Mouse (Mus musculus) kidney, postnatal 0 days (tissue): ENCODE measurements around the gene Ubash3b. TPM values are rescaled to one million over a fixed set of nuclear protein-coding genes. Genes with fewer than 3 reads are reported as not detected.

Experiments
- ATAC-seq: fragments of 200-750 bp; cut with Nextera tagmentation; replicated peaks from 2 replicates; pipeline ENCODE4 v1.8.0; 2017; ENCODE audit warnings: low read depth, moderate number of reproducible peaks, moderate TSS enrichment, moderate library complexity; ENCODE audit not compliant: low FRiP score
- DNase-seq: peaks from one replicate; pipeline ENCODE4 v3.0.0-alpha.2; 2016; ENCODE audit warnings: low spot score
- H3K27ac ChIP-seq: fragments of 300-500 bp; sonication (generic); 2 replicates; pipeline ENCODE4 v1.5.1; 2014; ENCODE audit warnings: mild to moderate bottlenecking
- H3K27me3 ChIP-seq: fragments of 300-500 bp; sonication (generic); 2 replicates; pipeline ENCODE4 v1.6.1; 2014; ENCODE audit warnings: low read length, mixed read lengths; ENCODE audit not compliant: insufficient read depth
- H3K36me3 ChIP-seq: fragments of 300-500 bp; sonication (generic); 2 replicates; pipeline ENCODE4 v1.6.1; 2014; ENCODE audit warnings: low read length, mixed read lengths; ENCODE audit not compliant: insufficient read depth
- H3K4me1 ChIP-seq: fragments of 300-500 bp; sonication (generic); replicated peaks from 2 replicates; pipeline ENCODE4 v1.6.1; 2014; ENCODE audit warnings: antibody characterized with exemption, low read length, mixed read lengths; ENCODE audit not compliant: insufficient read depth
- H3K4me2 ChIP-seq: fragments of 300-500 bp; sonication (generic); 2 replicates; pipeline ENCODE4 v1.6.1; 2014; ENCODE audit warnings: mild to moderate bottlenecking, low read length, moderate library complexity, mixed read lengths
- H3K4me3 ChIP-seq: fragments of 300-500 bp; sonication (generic); replicated peaks from 2 replicates; pipeline ENCODE4 v1.5.1; 2014; ENCODE audit warnings: low read depth, low read length
- H3K9ac ChIP-seq: fragments of 300-500 bp; sonication (generic); 2 replicates; pipeline ENCODE4 v1.6.1; 2014; ENCODE audit warnings: low read depth, low read length
- H3K9me3 ChIP-seq: fragments of 300-500 bp; sonication (generic); replicated peaks from 2 replicates; pipeline ENCODE4 v1.6.1; 2016; ENCODE audit warnings: low read length, inconsistent platforms, mixed read lengths
- CTCF ChIP-seq: IDR thresholded peaks from 2 replicates; pipeline ENCODE4 v1.5.1; 2016; ENCODE audit warnings: antibody characterized with exemption, low read depth, mild to moderate bottlenecking, moderate library complexity
- WGBS: fragments of 180-500 bp; shearing (Covaris S2); extraction: QIAGEN DNeasy Blood & Tissue Kit; methylation state at CpG from one replicate; pipeline ENCODE4 v1.1.7; 2014; 5-methylcytosine and 5-hydroxymethylcytosine counted together
- polyA plus RNA-seq: library from polyadenylated mRNA; unstranded; fragments of >200 nt; fragmentation: Nextera tagmentation; extraction: Ambion mirVana; gene quantifications from 2 replicates; pipeline ENCODE4 v1.2.1, GENCODE M21; 2015

Ubash3b gene
- polyA plus RNA-seq, 1 experiment from 2014 or later, result 7.5 TPM

DNA sequence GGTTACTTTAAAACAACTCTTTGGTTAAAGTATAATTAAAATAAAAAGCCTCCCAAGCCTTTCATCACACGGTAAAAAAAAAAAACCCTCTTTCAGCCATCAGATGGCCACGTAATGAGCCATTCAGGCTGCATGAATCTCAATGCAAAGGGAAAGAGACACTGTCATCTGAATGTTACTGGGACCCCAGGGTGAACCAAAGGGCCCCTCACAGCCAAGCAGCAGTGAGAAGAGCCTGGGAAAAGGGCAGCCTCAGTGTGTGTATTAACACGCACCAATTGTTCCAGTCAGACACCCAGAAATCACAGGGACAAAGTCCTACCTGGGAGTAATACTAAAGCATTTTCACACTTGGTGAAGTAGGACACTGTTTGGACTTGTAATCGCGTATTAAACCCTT is 149.0 kb downstream of the Ubash3b start:
- TF ChIP-seq CTCF, result no peak
- H3K4me3 ChIP-seq, result no peak overlapping the region
- 74% methylated on average over 5 of the region's 5 CpGs for WGBS
- no peak overlapping the region for H3K4me2 ChIP-seq
- DNase-seq (no peak), ATAC-seq (no peak)
- H3K27me3 ChIP-seq, result no peaks in the 10 kb centered on the region
- H3K36me3 ChIP-seq, result no peaks in the 10 kb centered on the region
- no peaks in the 10 kb centered on the region for H3K9me3 ChIP-seq
- H3K4me1 ChIP-seq, result no peaks in the 10 kb centered on the region
- H3K9ac ChIP-seq, result no peak overlapping the region
- no peak overlapping the region for H3K27ac ChIP-seq

DNA sequence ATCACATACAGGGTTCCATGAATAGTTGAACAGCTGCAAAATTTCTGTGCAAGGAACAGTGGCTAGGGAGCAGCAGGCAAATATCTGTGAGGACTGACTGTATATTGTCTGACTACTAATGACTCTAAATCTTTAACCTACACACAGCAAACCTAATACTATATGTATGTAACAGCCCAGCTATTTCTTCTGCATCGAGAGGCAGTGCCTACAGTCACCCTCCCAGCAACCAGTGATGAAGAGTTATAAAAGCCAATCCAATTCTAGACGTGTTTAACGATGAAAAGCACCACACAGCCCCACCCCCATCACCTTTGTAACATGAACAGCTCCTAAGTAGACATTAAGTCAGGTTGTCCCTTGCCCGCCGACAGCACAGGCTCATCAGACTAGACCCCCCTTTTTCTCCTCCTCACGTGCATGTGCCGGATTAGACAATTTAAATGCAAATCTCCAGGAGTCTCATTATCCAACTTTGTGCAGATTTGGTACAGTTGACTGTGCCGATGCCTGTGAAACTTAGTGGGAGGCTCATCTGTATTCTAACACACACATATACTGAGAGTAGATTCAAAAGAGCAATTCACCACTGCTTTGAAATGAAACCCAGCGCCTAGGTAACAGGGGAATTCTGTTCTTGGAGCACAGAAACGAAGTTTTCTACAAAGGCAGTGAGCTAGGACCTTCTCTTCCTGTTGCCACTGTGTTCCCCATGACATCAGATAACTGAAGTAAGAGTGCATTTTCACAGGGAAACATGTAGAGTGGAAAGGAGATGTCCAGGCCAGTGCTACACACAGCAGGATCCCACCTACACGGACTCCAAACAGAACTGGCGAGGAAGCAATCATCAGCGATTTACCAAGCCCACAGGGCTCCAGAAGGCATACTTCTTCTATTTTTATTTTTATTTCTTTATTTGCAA is 149.7 kb downstream of the Ubash3b start:
- DNase-seq (no peak), ATAC-seq (no peak)
- Histone ChIP-seq H3K27me3 (no peaks in the 10 kb centered on the region), H3K4me2 (no peak overlapping the region), H3K9ac (no peak overlapping the region), H3K9me3 (no peaks in the 10 kb centered on the region), H3K36me3 (no peaks in the 10 kb centered on the region), H3K4me1 (no peaks in the 10 kb centered on the region), H3K4me3 (no peak overlapping the region), H3K27ac (no peak overlapping the region)
- TF ChIP-seq CTCF, result no peak
- WGBS, result 63% methylated on average over 13 of the region's 13 CpGs

DNA sequence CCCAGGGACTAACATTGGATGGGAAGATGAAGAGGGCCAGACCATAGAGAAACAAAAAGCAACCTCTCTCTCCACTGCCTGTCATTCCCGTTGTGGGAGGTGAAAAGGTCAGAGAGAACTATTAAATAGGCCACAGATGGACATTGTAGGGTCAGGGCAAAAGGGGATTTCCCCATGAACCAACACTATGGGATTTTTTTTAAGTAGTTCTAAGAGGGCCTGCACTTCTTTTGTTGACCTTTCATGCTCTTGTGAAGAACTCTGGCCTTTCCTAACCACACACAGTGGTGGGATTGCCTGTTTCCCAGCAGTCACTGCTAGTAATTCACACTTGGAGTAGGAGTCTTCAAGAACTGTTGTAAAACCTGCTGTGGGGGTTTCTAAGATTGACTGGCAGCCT is 153.7 kb downstream of the Ubash3b start:
- H3K27me3 ChIP-seq, result no peaks in the 10 kb centered on the region
- DNase-seq, result no peak
- no peak overlapping the region for H3K27ac ChIP-seq
- H3K4me1 ChIP-seq, result no peaks in the 10 kb centered on the region
- H3K4me3 ChIP-seq, result no peak overlapping the region
- H3K9me3 ChIP-seq, result no peaks in the 10 kb centered on the region
- 8% methylated on average over 1 of the region's 1 CpGs for WGBS
- H3K36me3 ChIP-seq, result no peaks in the 10 kb centered on the region
- no peak overlapping the region for H3K4me2 ChIP-seq
- ATAC-seq, result no peak
- H3K9ac ChIP-seq, result no peak overlapping the region
- TF ChIP-seq CTCF, result no peak

DNA sequence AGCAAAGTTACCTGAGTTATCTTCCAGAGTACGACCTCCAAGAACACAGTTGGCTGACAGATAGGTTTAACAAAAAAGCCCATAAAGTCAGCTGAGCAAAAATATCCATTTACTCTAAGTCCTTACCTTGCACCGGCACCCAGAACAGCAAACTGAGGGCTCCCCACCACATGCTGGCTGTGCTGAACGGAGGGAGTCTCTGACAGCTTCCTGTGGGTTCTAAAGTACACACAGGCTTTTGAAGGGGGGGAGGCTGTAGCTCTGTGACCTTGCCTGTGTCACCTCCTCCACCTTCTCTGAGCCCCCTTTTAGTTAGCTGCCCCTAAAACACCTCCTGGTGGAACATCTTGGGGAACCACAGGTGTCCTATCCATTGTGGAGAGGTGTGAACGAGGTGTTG is 157.1 kb downstream of the Ubash3b start, which contains the start of gene Crtam:
TSS of gene Crtam (minus strand) at position 214 of the 400 bp plus-strand sequence.
- no peaks in the 10 kb centered on the region for H3K36me3 ChIP-seq
- H3K9ac ChIP-seq, result no peak within 1 kb of the TSS
- 64% methylated on average over 4 of the region's 4 CpGs for WGBS
- H3K27me3 ChIP-seq, result no peaks in the 10 kb centered on the region
- H3K4me3 ChIP-seq, result no peak within 1 kb of the TSS
- H3K27ac ChIP-seq, result no peak within 1 kb of the TSS
- TF ChIP-seq CTCF, result no peak
- H3K4me2 ChIP-seq, result no peak within 1 kb of the TSS
- ATAC-seq (no peak), DNase-seq (no peak)
- no peaks in the 10 kb centered on the region for H3K9me3 ChIP-seq
- no peaks in the 10 kb centered on the region for H3K4me1 ChIP-seq

DNA sequence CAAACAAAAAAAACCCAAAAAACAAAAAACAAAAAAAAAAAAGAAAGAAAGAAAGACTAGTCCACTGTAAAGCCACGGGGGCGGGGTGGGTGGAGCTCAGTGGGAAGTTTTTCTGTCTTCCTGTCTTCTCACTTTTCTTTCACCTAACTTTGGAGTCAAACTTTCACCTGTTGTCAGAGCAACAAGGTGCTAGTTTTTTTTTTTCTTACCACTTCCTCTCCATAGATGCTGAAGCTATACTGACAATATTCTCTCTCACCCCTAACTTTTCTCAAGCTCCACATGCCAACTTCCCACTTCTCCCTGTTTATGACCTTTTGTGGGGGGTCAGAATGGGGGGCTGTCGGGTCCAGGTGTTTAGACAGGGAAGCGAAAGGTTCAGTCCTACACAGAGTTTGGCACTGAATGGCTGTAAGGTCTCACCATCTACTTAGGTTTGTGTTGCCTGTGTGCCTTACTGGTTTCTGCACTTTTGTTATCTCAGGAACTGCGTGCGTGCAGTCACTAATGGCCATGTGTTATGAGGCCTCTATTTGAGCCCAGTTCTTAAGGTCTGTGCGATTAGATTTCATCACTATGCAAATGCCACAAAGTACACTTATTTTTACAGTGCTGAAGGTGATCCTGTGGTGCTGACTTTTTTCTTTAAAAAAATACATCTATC is 164.2 kb downstream of the Ubash3b start:
- ATAC-seq, result no peak
- Histone ChIP-seq H3K4me2 (no peak overlapping the region), H3K9me3 (no peaks in the 10 kb centered on the region), H3K9ac (no peak overlapping the region), H3K27ac (no peak overlapping the region), H3K4me3 (no peak overlapping the region), H3K4me1 (no peaks in the 10 kb centered on the region), H3K27me3 (no peaks in the 10 kb centered on the region), H3K36me3 (no peaks in the 10 kb centered on the region)
- no peak for DNase-seq
- WGBS, result 85% methylated on average over 7 of the region's 7 CpGs
- TF ChIP-seq CTCF, result no peak

DNA sequence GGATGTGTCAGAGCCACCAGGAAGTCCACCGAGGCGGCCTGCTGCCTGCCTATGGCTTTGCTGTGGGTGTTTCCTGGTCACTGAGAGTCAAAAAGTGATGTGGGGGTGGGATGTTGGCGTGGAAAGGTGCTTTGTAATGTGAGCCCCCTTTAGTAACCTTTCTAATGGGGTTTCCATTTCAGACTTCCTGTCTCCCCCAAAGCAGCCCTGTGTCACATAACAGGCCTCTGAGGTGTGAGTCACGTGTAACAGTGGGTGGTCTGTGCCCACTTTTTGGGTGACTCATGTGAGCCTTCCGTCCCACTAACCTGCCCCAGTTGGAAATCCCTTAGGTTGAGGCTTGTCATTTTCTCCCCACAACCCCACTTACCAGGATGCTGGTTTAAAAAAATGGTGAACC is 167.4 kb downstream of the Ubash3b start:
- 42% methylated on average over 5 of the region's 5 CpGs for WGBS
- H3K27ac ChIP-seq, result no peak overlapping the region
- no peak for ATAC-seq
- no peak for TF ChIP-seq CTCF
- no peaks in the 10 kb centered on the region for H3K36me3 ChIP-seq
- no peak overlapping the region for H3K9ac ChIP-seq
- DNase-seq, result no peak
- H3K4me2 ChIP-seq, result no peak overlapping the region
- no peaks in the 10 kb centered on the region for H3K27me3 ChIP-seq
- no peak overlapping the region for H3K4me3 ChIP-seq
- H3K4me1 ChIP-seq, result no peaks in the 10 kb centered on the region
- no peaks in the 10 kb centered on the region for H3K9me3 ChIP-seq
